Mouse (Mus musculus): Measurements from ENCODE around the gene Nfkbie. TPM values are rescaled to one million over a fixed set of nuclear protein-coding genes. Genes with fewer than 3 reads are reported as not detected.

Nfkbie gene
- polyA plus RNA-seq, 1 experiment, result 2.9 TPM

DNA sequence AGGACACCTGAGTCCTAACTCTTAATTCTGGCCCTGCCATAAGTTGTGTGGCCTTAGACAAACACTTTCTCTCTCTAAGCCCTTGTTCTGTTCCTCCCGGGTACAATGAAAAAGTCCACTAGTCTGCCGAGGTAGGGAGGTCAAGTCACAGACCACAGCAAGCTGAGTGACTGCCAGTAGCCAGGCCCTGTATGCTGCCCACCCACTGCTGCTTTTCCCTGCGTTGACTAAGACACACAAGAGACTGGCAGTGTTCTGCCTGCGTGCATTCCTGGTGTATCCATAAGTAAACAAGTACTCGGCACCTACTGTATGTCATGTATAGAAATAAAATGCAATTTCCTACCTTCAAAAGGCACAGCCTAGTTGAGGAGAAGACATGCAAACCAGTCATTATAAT, 5.2 kb upstream of the Nfkbie start:
- TF ChIP-seq GATA1 (IDR thresholded peaks at IDR 0.05; ENCODE audit: low read length), result no peak

DNA sequence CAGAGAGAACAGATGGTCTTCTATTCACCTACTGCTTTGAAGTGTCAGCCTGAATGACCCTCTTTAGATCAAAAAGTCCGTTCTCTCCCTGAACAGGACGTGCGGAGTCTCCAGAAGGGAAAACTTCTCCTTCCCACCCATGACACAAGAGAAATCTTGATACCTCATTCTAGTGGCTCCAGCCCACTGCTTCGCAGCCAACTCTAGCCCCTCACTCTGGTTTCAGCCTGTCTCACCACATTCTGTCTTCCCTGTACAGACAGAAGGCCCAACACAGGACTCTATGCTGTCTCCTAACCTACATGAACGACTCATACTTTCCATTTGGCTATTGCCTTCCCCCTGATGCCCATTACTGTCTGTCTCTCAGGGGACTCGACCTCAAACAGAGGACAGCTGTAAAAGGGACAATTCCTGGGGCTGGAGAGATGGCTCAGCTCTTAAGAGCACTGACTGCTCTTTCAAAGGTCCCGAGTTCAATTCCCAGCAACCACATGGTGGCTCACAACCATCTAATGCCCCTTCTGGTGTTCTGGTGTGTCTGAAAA, 4.2 kb upstream of the Nfkbie start:
- no peak for TF ChIP-seq GATA1 (IDR thresholded peaks at IDR 0.05; ENCODE audit: low read length)

DNA sequence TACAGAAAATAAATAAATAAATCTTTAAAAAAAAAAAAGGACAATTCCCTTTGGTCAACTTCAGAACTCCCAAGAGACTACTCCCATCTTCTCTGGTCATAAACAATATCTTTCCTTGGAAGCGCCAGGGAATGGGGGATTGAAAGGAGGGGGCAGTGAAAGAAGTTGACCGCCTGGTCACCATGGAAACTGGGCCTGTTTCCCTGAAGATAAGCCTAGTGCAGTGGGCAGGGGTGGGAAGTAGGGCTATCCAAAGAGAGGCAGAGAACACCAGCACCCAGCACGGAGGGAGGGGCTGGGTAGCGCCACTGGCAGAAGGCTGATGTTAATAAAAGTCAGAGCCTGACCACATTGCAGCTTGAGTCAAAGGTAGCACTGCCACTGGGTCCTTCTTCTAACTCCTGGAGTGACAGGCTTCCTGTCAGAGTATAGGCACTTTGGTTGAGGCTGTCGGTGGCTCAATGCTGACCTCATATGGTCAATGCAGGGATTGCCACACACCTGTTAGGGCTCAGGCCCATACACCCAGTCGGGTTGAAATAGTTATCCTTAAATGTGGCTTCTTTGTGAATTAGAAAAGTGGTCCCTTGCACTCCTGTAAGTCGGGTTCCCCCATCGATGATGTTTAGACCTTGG, 3.6 kb upstream of the Nfkbie start:
- no peak for TF ChIP-seq GATA1 (IDR thresholded peaks at IDR 0.05; ENCODE audit: low read length)

DNA sequence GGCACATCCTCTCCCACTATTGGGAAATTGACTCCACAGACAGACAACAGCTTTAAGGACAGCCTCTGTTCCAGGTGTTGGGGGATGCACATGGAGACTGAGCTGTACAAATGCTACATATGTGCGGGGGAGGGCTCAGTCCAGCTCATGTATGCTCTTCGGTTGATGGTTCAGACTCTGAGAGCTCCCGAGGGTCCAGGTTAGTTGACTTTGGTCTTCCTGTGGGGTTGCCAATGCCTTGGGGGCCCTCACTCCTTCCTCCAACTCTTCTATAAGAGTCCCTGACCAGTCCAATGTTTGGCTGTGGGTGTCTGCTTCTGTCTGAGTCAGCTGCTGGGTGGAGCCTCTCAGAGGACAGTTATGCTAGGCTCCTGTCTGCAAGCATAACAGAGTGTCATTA, 2.4 kb upstream of the Nfkbie start:
- no peak for TF ChIP-seq GATA1 (IDR thresholded peaks at IDR 0.05; ENCODE audit: low read length)

DNA sequence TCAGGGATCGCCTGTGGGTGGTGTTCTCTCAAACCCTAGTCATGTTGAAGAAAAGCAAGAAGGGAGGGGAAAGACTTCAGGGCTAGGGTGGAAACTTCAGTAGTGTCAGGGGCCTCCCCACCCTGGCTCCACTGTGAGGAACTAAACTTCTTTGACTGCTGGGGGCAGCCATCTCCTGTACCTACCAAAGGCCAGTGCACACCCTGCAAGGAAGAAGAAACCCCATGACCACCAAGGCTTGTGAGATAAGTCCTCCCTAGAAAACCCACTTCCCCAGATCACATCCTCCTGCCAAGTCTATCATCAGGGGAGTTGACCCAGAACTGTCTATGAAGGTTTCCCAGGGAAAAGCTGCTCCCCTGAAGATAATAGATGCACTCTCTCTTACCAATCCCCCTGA, 1.1 kb upstream of the Nfkbie start:
- TF ChIP-seq GATA1 (IDR thresholded peaks at IDR 0.05; ENCODE audit: low read length), result no peak

DNA sequence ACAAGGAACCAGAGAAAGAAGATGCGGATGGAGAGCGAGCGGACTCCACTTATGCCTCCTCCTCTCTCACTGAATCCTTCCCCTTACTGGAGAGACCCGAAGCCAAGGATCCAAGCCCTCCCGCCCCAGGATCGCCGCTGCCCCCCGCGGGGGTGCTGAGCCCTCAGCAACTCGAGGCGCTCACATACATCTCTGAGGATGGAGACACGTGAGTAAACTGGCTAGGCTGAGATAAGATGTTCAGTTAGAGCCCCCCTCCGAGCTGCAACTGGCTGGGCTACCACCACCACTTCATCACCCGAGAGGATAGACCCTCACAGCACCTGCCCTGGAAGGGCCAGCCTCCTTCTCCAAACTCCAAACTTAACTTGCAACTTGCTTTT, 595 bp downstream of the Nfkbie start:
- no peak for TF ChIP-seq GATA1 (IDR thresholded peaks at IDR 0.05; ENCODE audit: low read length)

DNA sequence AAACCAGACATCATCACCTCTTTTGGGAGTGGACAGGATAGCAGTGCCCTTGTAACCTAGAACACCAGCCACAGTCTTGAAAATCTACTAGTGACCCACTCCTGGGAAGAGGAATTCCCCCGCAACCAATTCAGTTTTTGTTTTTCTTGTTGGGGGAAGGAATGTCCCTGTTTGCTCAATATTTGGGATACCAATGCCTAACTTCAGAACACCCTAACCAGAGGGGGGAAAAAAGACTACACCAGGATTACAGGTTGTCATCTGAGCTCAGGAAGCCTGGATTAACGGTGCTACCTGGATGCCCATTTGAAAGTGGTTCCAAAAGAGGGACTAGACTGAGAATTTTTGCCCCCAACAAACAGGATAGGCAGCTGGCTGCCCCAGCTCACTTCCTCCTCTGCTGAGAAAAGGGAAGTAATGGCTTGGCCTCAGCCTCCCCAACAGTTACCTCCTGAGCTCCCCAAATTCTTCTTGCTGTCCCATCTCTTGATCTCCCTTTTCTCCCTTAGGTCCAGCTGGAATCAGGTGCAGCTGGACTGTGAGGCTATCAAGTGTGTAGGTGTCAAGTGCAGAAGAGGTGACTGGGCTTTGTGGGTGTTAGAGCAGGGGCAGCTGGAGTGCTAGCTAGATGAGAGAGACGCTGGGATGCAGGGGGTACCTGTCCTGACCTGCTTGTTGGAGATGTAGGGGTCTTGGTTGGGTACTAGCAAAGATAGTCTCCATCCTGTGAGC, 1.2 kb downstream of the Nfkbie start:
- no peak for TF ChIP-seq GATA1 (IDR thresholded peaks at IDR 0.05; ENCODE audit: low read length)

DNA sequence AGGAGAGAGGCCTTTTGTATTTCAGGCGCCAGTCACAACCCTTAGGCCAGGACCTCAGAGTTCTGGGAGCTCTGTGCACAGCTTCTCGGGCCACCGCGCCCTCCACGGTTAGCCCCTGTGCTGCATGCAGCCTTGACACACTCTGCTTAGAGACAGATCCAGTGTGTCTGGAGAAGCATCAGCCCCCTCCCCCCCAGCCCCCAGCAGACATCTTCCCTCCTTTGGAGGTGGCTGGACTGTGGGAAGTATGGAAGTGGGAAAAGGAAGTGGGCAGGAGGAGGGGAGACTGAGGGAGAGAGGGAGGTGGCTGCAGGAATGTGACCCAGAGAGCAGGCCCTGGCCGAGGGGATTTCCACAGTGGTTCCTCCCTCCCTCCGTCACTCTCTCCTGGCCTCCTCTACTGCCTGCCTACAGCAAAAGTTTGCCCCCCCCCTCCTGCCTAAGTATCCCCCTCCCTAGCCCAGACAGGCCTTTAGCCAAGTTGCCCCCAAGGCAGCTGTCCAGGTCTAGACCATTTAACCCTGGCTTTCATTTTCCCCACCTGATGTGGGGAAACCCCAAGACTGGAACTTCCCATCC, 1.8 kb downstream of the Nfkbie start:
- no peak for TF ChIP-seq GATA1 (IDR thresholded peaks at IDR 0.05; ENCODE audit: low read length)

DNA sequence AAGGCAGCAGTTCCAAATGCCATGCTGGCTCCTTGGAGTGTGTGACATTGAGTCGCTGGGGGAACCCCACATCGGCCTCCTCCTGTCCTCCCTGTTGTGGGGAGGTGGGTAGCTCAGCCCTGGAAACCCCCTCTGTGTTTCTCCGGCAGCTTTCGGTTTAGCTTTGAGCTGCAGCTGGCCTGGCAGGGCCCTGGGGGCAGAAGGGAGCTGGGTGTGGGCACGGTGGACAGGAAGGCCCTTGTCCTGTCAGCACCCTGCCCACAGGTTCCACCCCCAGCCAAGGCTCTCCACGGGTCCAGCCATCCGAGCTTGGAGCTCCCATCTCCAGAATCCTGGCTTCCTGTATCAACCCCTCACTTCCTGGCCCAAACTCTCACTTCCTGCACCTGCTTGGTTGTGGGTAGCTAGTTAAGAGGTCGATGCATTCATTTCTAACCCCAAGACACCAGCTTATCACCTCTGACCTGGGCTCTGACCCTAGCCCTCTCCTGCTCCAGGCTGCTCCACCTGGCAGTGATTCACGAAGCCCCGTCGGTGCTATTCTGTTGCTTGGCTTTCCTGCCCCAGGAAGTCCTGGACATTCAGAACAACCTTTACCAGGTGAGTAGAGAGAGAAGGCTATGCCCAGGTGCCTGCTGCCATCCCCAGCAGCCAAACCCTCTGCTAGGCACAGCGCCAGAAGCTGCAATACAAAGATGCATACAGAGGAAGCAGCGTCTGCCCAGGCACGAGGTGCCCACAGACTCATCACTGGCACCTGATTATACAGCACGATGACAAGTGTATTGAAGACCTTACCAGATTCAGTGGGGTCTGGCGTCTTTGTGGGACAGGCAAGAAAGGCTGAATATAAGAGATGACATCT, 2.7 kb downstream of the Nfkbie start:
- no peak for TF ChIP-seq GATA1 (IDR thresholded peaks at IDR 0.05; ENCODE audit: low read length)

DNA sequence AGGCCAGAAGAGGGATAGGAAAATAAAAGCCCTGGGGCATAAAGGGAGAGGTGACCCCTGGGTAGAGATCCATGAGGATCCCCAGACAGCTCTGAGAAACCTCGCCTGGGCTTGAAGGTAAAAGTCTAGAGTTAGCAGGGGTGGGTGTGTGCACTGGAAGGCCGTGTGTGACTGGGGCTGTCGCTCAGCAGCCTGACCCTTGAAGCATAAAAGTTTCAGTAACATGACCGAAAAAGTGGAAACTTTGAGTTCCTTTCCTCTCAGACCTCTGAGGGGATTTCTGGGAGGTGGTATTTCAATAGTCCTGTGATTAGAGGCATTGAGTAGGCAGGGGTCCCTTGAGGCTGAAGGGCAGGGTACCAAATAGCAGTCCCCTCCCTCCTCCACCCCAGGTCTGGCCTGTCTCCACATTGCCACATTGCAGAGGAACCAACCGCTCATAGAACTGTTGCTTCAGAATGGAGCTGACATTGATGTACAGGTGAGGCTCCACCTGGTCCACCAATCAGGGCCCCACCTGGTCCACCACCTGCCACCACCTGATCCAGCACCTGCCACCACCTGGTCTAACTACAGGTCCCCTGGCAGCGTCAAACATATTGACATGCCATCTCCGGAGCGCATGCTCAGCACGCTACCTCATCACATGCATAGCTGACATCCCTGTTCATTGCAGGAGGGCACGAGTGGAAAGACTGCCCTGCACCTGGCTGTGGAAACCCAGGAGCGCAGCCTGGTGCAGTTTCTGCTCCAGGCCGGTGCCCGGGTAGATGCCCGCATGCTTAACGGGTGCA, 4.4 kb downstream of the Nfkbie start:
- no peak for TF ChIP-seq GATA1 (IDR thresholded peaks at IDR 0.05; ENCODE audit: low read length)

DNA sequence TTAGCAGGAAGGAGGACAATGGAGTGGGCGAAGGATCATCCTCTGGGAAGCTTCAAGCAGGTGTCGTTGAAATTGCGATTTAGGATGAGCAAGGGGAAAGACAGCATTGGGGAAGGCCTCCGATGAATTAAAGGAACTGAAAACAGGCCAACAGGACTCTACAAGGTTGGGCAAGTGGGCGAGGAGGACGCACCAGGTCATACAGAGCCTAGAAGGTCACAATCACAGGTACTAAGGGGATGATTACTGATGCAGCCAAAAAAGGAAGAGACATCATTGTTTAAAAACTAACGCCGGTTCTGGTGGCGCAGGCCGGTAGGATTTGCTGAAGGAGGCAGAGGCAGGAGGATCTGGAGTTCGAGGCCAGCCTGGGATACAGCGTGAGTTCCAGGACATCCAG, 7.7 kb downstream of the Nfkbie start:
- TF ChIP-seq GATA1 (IDR thresholded peaks at IDR 0.05; ENCODE audit: low read length), result no peak

DNA sequence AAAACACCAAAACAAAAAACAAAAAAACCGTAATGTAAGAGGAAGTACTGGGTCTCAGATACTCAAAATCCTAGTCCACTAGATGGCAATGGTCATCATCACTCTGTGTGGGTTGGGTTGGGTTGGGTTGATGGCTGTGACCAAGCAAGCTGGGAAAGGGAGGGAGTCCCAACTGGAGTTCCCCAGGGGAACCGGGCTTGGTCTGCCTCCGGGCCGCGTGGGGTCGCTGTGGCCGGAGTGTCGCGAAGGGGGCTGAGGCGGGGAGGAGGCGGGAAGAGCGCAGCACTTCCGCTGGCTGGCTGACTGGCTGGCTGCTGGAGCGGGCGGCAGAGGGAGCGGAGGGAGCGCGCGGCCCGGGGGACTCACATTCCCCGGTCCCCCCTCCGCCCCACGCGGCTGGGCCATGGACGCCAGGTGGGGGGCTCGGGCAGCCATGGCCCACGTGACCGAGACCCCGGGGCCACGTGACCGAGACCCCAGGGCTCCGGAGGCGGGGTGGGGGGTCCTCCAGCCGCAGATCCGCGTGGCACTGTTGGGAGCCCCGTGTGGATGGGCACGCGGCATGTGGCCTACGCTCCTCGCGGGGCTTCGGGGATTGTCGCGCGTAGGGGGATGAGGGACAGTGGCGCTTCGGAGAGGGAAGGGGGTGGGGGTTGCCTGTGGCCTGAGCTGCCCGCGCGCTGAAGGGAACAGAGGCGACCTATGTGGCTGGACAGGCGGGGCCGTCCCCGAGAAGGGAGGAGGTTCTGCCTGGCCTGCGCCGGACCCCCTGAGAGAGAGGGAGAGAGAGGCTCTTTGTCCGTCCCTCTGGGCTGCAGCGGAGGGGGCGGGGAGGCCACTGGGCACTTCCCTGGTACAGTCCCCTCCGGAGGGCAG, 8.4 kb downstream of the Nfkbie start, which contains the start of gene Slc35b2:
TSS of gene Slc35b2 (plus strand) at position 220 of the 876 bp plus-strand sequence.
- no peak for TF ChIP-seq GATA1 (IDR thresholded peaks at IDR 0.05; ENCODE audit: low read length)

DNA sequence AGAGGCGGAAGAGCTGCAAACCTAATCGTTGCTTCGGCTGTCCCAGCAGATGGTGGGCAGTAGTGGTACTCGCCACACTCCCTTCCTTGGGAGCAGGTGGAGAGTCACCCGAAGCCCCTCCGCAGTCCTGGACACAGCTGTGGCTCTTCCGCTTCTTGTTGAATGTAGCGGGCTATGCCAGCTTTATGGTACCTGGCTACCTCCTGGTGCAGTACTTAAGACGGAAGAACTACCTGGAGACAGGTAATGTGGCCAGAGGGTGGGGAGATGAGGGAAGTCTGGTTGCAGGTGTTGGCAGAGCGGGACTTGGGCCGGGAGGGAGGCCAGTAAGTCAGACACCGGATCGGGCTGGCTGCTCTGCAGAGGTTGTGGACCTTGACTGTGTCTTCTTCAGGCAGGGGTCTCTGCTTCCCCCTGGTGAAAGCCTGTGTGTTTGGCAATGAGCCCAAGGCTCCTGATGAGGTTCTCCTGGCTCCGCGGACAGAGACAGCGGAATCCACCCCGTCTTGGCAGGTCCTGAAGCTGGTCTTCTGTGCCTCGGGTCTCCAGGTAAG, 9.1 kb downstream of the Nfkbie start:
- TF ChIP-seq GATA1 (IDR thresholded peaks at IDR 0.05; ENCODE audit: low read length), result no peak

DNA sequence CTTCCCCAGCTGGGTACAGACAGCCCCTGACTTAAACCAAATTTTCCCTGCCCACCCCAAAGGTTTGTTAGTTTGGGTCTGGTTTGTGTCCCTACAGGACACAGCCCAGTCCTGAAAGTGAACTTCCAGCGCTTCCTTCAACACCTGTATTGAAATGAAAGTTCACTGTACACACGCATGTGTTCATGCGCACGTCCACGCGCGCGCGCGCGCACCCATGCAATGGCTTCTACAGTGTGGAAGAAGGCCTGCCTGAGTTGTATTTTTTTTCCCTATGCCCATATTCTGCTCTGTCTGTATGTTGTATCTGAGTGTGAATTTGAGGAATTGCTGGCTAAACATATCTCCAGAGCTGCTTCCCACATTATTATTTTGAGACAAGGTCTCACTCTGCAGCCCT, 9.6 kb downstream of the Nfkbie start:
- TF ChIP-seq GATA1 (IDR thresholded peaks at IDR 0.05; ENCODE audit: low read length), result no peak
